Mouse (Mus musculus) forebrain, embryonic 16.5 days (tissue): Measurements from ENCODE around the gene Ly6c2. TPM values are rescaled to one million over a fixed set of nuclear protein-coding genes. Genes with fewer than 3 reads are reported as not detected.

Experiments
- polyA plus RNA-seq: library from polyadenylated mRNA; unstranded; fragments of >200 nt; fragmentation: Nextera tagmentation; extraction: Ambion mirVana; gene quantifications from 2 replicates; pipeline ENCODE4 v1.2.1, GENCODE M21; 2015

The Ly6c2 gene
- polyA plus RNA-seq, 1 experiment from 2014 or later: 0.44 TPM

Other genes starting within 250 kb of the Ly6c2 start
- not detected in 2 replicates for gene 2010109I03Rik, start 214.9 kb downstream of the Ly6c2 start, polyA plus RNA-seq
- gene Ly6i, start 128.5 kb downstream of the Ly6c2 start, polyA plus RNA-seq: not detected in 2 replicates
- 0.89 and 2.3 TPM in 2 replicates for gene Ly6a, start 113.9 kb downstream of the Ly6c2 start, polyA plus RNA-seq
- gene Ly6c1, start 63.1 kb downstream of the Ly6c2 start, polyA plus RNA-seq: 5.0 and 5.8 TPM in 2 replicates
- not detected in 2 replicates for gene Ly6g, start 43.3 kb upstream of the Ly6c2 start, polyA plus RNA-seq
- not detected in 2 replicates for gene BC025446, start 104.4 kb upstream of the Ly6c2 start, polyA plus RNA-seq
- gene Ly6f, start 156.5 kb upstream of the Ly6c2 start, polyA plus RNA-seq: not detected in 2 replicates